Mouse (Mus musculus) thymus, adult 2 months (tissue): ENCODE measurements around the gene Bend7. TPM values are rescaled to one million over a fixed set of nuclear protein-coding genes. Genes with fewer than 3 reads are reported as not detected.

Source experiments
- DNase-seq: peaks from one replicate; pipeline ENCODE4 v3.0.0; 2021
- H3K27ac ChIP-seq: fragments of 200-500 bp; 2 replicates; pipeline ENCODE4 v1.5.1; 2012; ENCODE audit warnings: low read length, control low read depth; ENCODE audit not compliant: control insufficient read depth, insufficient read depth
- H3K27me3 ChIP-seq: fragments of 200-500 bp; 2 replicates; pipeline ENCODE4 v1.6.1; 2012; ENCODE audit warnings: mild to moderate bottlenecking, low read length, moderate library complexity, mixed read lengths; ENCODE audit not compliant: control insufficient read depth, insufficient read depth
- H3K36me3 ChIP-seq: fragments of 200-500 bp; 2 replicates; pipeline ENCODE4 v1.6.1; 2012; ENCODE audit warnings: mild to moderate bottlenecking, low read length, moderate library complexity; ENCODE audit not compliant: control insufficient read depth, insufficient read depth
- H3K4me1 ChIP-seq: fragments of 200-500 bp; replicated peaks from 2 replicates; pipeline ENCODE4 v1.6.1; 2012; ENCODE audit warnings: low read length; ENCODE audit not compliant: control insufficient read depth, insufficient read depth
- H3K4me3 ChIP-seq: fragments of 200-500 bp; 2 replicates; pipeline ENCODE4 v1.5.1; 2012; ENCODE audit warnings: mild to moderate bottlenecking, low read length, control low read depth, moderate library complexity; ENCODE audit not compliant: control insufficient read depth, insufficient read depth
- CTCF ChIP-seq: fragments of 200-500 bp; IDR thresholded peaks from 2 replicates; pipeline ENCODE4 v1.5.1; 2012; ENCODE audit warnings: mild to moderate bottlenecking, control low read depth, low read length, moderate library complexity, borderline replicate concordance; ENCODE audit not compliant: control insufficient read depth, poor library complexity, insufficient read depth; ENCODE audit errors: extremely low read depth
- POLR2A ChIP-seq: fragments of 200-500 bp; IDR thresholded peaks from 2 replicates; pipeline ENCODE4 v1.6.1; 2012; ENCODE audit warnings: mild to moderate bottlenecking, low read length, control low read depth, moderate library complexity; ENCODE audit not compliant: control insufficient read depth, poor library complexity, insufficient read depth; ENCODE audit errors: extremely low read depth
- WGBS: fragments of 180-500 bp; shearing (Covaris S2); methylation state at CpG from one replicate; pipeline ENCODE4 v1.1.7; 2018; 5-methylcytosine and 5-hydroxymethylcytosine counted together
- polyA plus RNA-seq: library from polyadenylated mRNA; depleted of rRNA; stranded (reverse); fragments of >200 nt; gene quantifications from 2 replicates; pipeline ENCODE4 v1.2.3, GENCODE M21; 2012

Gene Bend7
- polyA plus RNA-seq, 1 experiment, result 0.61 TPM

DNA sequence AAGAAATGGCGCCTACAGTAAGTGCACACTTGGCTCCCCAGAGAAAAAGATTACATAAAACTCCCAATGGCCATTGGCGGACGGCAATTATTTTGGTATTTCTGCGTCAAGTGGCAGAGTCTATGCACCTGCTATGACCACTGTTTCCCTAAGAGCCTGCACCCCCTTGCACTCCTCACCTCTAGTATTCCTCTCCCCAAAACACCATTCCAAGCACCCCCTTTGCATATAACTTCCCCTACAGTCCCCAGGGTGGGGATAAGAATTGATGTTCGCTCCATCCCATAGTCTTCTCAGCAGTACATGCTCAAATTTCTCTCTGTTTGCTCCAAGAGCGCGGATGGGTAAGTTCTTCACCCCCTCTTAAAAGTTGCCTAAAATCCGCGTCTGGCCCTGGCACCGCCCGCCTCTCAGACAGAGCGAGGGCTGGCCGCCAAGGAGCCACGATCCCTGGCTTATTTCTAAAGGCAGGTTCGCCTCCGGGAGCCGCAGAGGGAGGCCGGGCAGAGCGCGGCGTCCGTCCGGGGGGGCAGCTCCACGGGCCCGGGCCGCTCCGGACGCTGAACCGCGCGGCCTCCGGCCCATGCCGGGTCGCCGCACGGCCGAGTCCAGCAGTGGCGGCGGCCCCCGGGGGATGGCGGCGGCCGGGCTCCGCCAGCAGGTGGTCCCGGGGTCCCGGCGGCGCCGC, 406 bp upstream of the Bend7 start:
- TF ChIP-seq POLR2A, result no peak
- Histone ChIP-seq H3K4me3 (peak overlapping the region; percentile 25; the same call in 1 of the 2 replicates), H3K36me3 (no peaks in the 10 kb centered on the region), H3K27me3 (peaks cover 12% of the 10 kb centered on the region), H3K4me1 (no peaks in the 10 kb centered on the region; the same call in 1 of the 2 replicates), H3K27ac (no peak overlapping the region)
- no peak for DNase-seq
- WGBS, result 9% methylated on average over 49 of the region's 49 CpGs

- TF ChIP-seq POLR2A, result no peak
- no peak for TF ChIP-seq CTCF
- DNase-seq, result no peak
- no peaks in the 10 kb centered on the region; the same call in 1 of the 2 replicates for H3K4me1 ChIP-seq
- WGBS, result 95% methylated on average over 8 of the region's 8 CpGs
- no peak overlapping the region for H3K4me3 ChIP-seq
- H3K36me3 ChIP-seq, result no peaks in the 10 kb centered on the region
- peaks cover 4% of the 10 kb centered on the region for H3K27me3 ChIP-seq
- no peak overlapping the region for H3K27ac ChIP-seq
Measured at GRCm38 (mm10) chr2:4723088-4723487, 5.5 kb downstream of the Bend7 start.

DNA sequence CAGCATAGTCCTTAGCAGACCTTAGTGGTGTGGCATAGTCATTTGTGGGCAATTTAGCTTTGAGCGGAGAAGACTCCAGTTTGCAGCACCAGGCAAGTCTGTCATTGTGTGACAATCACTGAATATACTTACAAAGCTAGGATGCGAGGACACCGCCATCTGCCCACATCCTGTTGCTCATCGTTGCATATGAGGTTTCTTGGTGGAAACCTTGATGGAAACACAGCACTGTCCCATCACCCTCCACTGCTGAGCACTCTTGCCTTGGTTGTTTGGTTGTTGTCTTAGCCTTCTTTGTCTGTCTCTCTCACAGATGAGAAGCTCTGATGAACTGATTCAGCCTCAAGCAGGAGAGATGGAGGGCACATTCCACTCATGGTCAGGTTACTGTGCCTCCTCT, 12.5 kb downstream of the Bend7 start:
- H3K27me3 ChIP-seq, result no peaks in the 10 kb centered on the region
- no peak overlapping the region for H3K4me3 ChIP-seq
- no peak for TF ChIP-seq CTCF
- TF ChIP-seq POLR2A, result no peak
- no peaks in the 10 kb centered on the region for H3K36me3 ChIP-seq
- DNase-seq, result peak; percentile 9
- H3K27ac ChIP-seq, result no peak overlapping the region
- 27% methylated on average over 4 of the region's 4 CpGs for WGBS
- no peaks in the 10 kb centered on the region; the same call in 1 of the 2 replicates for H3K4me1 ChIP-seq

- Histone ChIP-seq H3K36me3 (no peaks in the 10 kb centered on the region), H3K27ac (no peak overlapping the region), H3K4me3 (no peak overlapping the region), H3K4me1 (no peaks in the 10 kb centered on the region; the same call in 1 of the 2 replicates), H3K27me3 (no peaks in the 10 kb centered on the region)
- TF ChIP-seq CTCF (no peak), POLR2A (no peak)
- WGBS, result 88% methylated on average over 1 of the region's 1 CpGs
- no peak for DNase-seq
Measured at GRCm38 (mm10) chr2:4733971-4734370, 16.3 kb downstream of the Bend7 start.

DNA sequence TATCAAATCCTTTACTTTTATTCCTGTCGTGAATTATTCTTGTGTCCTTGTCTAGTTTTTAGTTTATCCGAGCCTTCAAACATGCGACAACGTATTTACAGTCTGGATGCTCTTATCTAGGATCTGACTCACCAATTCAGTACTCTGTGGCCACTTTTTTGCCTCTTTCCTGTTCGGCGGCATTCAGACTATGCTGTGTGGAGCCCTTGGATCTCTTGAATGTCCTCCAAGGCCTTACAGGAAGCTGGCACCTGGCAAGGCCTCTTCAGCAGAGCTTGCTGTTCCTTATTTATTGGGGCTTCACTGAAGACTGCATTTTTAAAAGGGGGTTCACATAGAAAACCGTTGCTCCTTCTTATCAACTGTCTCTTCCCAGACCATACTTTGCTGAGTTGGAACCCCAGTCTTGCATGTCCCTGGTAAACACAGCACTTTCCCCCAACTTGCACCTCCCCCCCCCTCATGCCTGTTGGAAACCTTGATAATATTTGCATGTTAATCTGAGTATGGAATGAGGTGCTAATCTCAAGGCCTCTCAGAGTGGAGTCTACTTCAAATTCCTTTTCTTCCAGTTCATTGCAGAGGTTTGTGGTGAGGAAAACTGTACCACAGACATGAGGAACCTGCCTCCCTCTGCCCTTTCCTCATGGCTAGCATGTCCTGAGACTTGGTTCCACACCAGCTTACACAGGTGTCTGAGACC, 18.6 kb downstream of the Bend7 start:
- Histone ChIP-seq H3K4me3 (no peak overlapping the region), H3K27ac (no peak overlapping the region), H3K4me1 (no peaks in the 10 kb centered on the region), H3K27me3 (no peaks in the 10 kb centered on the region), H3K36me3 (no peaks in the 10 kb centered on the region)
- TF ChIP-seq CTCF, result no peak
- TF ChIP-seq POLR2A, result no peak
- WGBS, result 77% methylated on average over 7 of the region's 7 CpGs
- no peak for DNase-seq

DNA sequence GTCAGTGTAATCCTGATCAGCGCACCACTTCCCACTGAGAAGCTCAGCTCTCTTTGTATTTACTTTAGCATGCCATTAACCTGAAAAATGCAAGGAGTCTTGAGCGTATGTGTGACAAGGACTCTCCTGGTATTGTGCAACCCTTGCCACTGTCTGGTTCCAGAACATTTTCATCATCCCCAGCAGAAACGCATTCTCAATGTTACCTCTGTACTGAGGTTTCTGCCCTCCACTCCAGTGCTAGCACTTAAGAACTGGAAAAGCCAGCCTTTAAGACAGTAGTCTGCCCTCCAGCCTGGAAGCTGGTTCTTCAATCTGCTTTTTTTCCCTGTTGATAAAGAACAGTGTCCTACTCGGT, 19.1 kb downstream of the Bend7 start:
- no peak for DNase-seq
- WGBS, result 96% methylated on average over 4 of the region's 4 CpGs
- H3K4me1 ChIP-seq, result no peaks in the 10 kb centered on the region
- H3K36me3 ChIP-seq, result no peaks in the 10 kb centered on the region
- H3K4me3 ChIP-seq, result no peak overlapping the region
- H3K27me3 ChIP-seq, result no peaks in the 10 kb centered on the region
- TF ChIP-seq CTCF (no peak), POLR2A (no peak)
- no peak overlapping the region for H3K27ac ChIP-seq

- WGBS, result 96% methylated on average over 6 of the region's 6 CpGs
- no peak for TF ChIP-seq CTCF
- no peak for TF ChIP-seq POLR2A
- H3K4me1 ChIP-seq, result no peaks in the 10 kb centered on the region
- H3K4me3 ChIP-seq, result no peak overlapping the region
- H3K36me3 ChIP-seq, result no peaks in the 10 kb centered on the region
- DNase-seq, result no peak
- no peaks in the 10 kb centered on the region for H3K27me3 ChIP-seq
- no peak overlapping the region for H3K27ac ChIP-seq
Measured at GRCm38 (mm10) chr2:4751918-4752317, 34.3 kb downstream of the Bend7 start.
